Mouse (Mus musculus): ENCODE data around the gene Mapk10. TPM values are rescaled to one million over a fixed set of nuclear protein-coding genes. Genes with fewer than 3 reads are reported as not detected.

Mapk10 gene
- polyA plus RNA-seq, 1 experiment from 2014 or later = 1.0 TPM

Other genes starting within 250 kb of the Mapk10 start
- gene Ptpn13, start 213.9 kb upstream of the Mapk10 start, polyA plus RNA-seq (2015; fragmentation: Nextera tagmentation; extraction: Ambion mirVana) = 5.8 and 6.9 TPM in 2 replicates